Mouse (Mus musculus): Measurements from ENCODE around the gene Gaa. TPM values are rescaled to one million over a fixed set of nuclear protein-coding genes. Genes with fewer than 3 reads are reported as not detected.

Gaa gene
- polyA plus RNA-seq, 1 experiment from 2014 or later = 15.7 TPM

- peak overlapping the region; percentile 98 for H3K4me3 ChIP-seq (ENCODE audit: low read depth, low read length)
- H3K9ac ChIP-seq (replicated peaks; ENCODE audit: low read length) = peak overlapping the region; percentile 98
- H3K27ac ChIP-seq (replicated peaks; ENCODE audit: low read depth, low read length) = peak overlapping the region; percentile 89
- 2% methylated on average over 31 of the region's 31 CpGs for WGBS
- DNase-seq (ENCODE audit: low spot score) (no peak), ATAC-seq (replicated peaks; ENCODE audit: insufficient number of reproducible peaks, low FRiP score, low TSS enrichment, low read depth) (peak; percentile 74; the same call in 1 of the 2 replicates)
- no peaks in the 10 kb centered on the region for H3K4me1 ChIP-seq (ENCODE audit: control insufficient read depth, insufficient read depth, low read length)
- peak overlapping the region; percentile 60 for H3K4me2 ChIP-seq (ENCODE audit: low read depth, low read length)
- peaks cover 6% of the 10 kb centered on the region; the same call in 1 of the 2 replicates for H3K36me3 ChIP-seq (replicated peaks; ENCODE audit: control insufficient read depth, insufficient read depth, low read depth, low read length)
- no peaks in the 10 kb centered on the region for H3K9me3 ChIP-seq (replicated peaks; ENCODE audit: control insufficient read depth, low read length)
- no peaks in the 10 kb centered on the region for H3K27me3 ChIP-seq (ENCODE audit: control insufficient read depth, insufficient read depth, low read length)
Measured at GRCm38 (mm10) chr11:119300246-119300935, 32.7 kb downstream of the Gaa start.

GRCm38 (mm10) chr11:119300986-119301385 lies 33.3 kb downstream of the Gaa start:
- H3K36me3 ChIP-seq (replicated peaks; ENCODE audit: control insufficient read depth, insufficient read depth, low read depth, low read length) = peaks cover 2% of the 10 kb centered on the region; the same call in 1 of the 2 replicates
- H3K9me3 ChIP-seq (replicated peaks; ENCODE audit: control insufficient read depth, low read length) = no peaks in the 10 kb centered on the region
- H3K4me1 ChIP-seq (ENCODE audit: control insufficient read depth, insufficient read depth, low read length) = no peaks in the 10 kb centered on the region
- ATAC-seq (replicated peaks; ENCODE audit: insufficient number of reproducible peaks, low FRiP score, low TSS enrichment, low read depth) (no peak), DNase-seq (ENCODE audit: low spot score) (no peak)
- no peak overlapping the region for H3K27ac ChIP-seq (replicated peaks; ENCODE audit: low read depth, low read length)
- H3K4me3 ChIP-seq (ENCODE audit: low read depth, low read length) = no peak overlapping the region
- H3K27me3 ChIP-seq (ENCODE audit: control insufficient read depth, insufficient read depth, low read length) = no peaks in the 10 kb centered on the region
- no peak overlapping the region for H3K4me2 ChIP-seq (ENCODE audit: low read depth, low read length)
- no peak overlapping the region for H3K9ac ChIP-seq (replicated peaks; ENCODE audit: low read length)
- WGBS = 44% methylated on average over 2 of the region's 2 CpGs

DNA sequence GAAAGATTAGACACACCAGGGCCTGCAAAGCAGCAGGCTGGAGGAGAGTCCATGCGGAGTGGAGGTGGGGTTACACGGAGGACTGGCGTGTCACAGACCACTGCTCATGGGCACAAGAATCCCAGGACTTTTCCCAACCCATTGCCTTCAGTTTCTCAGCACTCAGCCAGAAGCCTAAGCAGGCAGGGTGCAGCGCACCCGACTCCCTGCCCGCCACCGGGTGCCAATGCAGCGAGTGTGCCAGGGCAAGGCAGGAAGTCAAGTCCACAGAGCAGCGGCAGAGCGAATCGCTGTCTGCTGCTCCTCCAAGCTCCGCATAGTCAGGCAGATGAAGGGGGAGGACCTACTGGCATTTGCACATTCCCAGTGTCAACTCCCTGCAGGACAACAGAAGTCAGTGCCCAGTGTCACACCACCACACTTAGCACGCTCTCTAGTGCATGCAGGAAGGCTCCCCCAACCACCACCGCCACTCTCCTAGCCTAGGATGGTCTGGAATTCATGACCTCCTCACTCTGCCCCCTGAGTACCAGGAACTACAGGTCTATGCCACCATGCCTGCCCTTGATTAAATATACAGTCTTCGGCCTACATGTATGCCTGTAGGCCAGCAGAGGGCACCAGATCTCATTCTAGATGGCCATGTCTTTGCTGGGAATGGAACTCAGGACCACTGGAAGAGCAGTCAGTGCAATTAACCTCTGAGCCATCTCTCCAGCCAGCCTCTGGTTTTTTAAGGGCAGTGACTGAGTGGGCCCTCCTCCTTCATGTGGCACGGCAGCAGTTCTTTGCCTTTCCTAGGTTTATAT lies 37.4 kb downstream of the Gaa start:
- DNase-seq (ENCODE audit: low spot score) (peak; percentile 78), ATAC-seq (replicated peaks; ENCODE audit: insufficient number of reproducible peaks, low FRiP score, low TSS enrichment, low read depth) (no peak; the same call in 1 of the 2 replicates)
- H3K4me3 ChIP-seq (ENCODE audit: low read depth, low read length) = no peak overlapping the region
- no peak overlapping the region for H3K9ac ChIP-seq (replicated peaks; ENCODE audit: low read length)
- no peak overlapping the region for H3K27ac ChIP-seq (replicated peaks; ENCODE audit: low read depth, low read length)
- H3K9me3 ChIP-seq (replicated peaks; ENCODE audit: control insufficient read depth, low read length) = no peaks in the 10 kb centered on the region
- no peaks in the 10 kb centered on the region for H3K36me3 ChIP-seq (replicated peaks; ENCODE audit: control insufficient read depth, insufficient read depth, low read depth, low read length)
- H3K27me3 ChIP-seq (ENCODE audit: control insufficient read depth, insufficient read depth, low read length) = no peaks in the 10 kb centered on the region
- no peaks in the 10 kb centered on the region; the same call in 1 of the 2 replicates for H3K4me1 ChIP-seq (ENCODE audit: control insufficient read depth, insufficient read depth, low read length)
- 37% methylated on average over 16 of the region's 16 CpGs for WGBS
- H3K4me2 ChIP-seq (ENCODE audit: low read depth, low read length) = no peak overlapping the region

- H3K36me3 ChIP-seq (replicated peaks; ENCODE audit: control insufficient read depth, insufficient read depth, low read depth, low read length) = no peaks in the 10 kb centered on the region
- WGBS = 55% methylated on average over 13 of the region's 13 CpGs
- H3K27ac ChIP-seq (replicated peaks; ENCODE audit: low read depth, low read length) = no peak overlapping the region
- H3K4me3 ChIP-seq (ENCODE audit: low read depth, low read length) = no peak overlapping the region
- no peak for ATAC-seq (replicated peaks; ENCODE audit: insufficient number of reproducible peaks, low FRiP score, low TSS enrichment, low read depth)
- H3K4me2 ChIP-seq (ENCODE audit: low read depth, low read length) = no peak overlapping the region
- no peaks in the 10 kb centered on the region for H3K27me3 ChIP-seq (ENCODE audit: control insufficient read depth, insufficient read depth, low read length)
- DNase-seq (ENCODE audit: low spot score) = no peak
- no peak overlapping the region for H3K9ac ChIP-seq (replicated peaks; ENCODE audit: low read length)
- H3K9me3 ChIP-seq (replicated peaks; ENCODE audit: control insufficient read depth, low read length) = no peaks in the 10 kb centered on the region
- H3K4me1 ChIP-seq (ENCODE audit: control insufficient read depth, insufficient read depth, low read length) = no peaks in the 10 kb centered on the region; the same call in 1 of the 2 replicates
Measured at GRCm38 (mm10) chr11:119306762-119307657, 39.3 kb downstream of the Gaa start.

DNA sequence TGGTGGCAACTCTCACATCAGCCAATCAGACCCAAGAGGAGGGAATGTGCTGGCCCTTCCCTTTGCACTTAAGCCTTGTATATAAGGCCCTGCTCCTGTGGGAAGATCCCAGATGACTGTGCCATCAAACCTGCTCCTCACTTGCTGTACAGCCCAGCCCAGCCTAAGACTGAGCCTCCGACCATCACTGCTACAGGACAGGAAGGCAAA lies 39.9 kb downstream of the Gaa start, which contains the start of gene Card14:
Card14 (plus strand) TSS at position 111 of the 210 bp plus-strand sequence.
- Histone ChIP-seq H3K9ac (replicated peaks; ENCODE audit: low read length) (no peak within 1 kb of the TSS), H3K4me2 (ENCODE audit: low read depth, low read length) (no peak within 1 kb of the TSS), H3K36me3 (replicated peaks; ENCODE audit: control insufficient read depth, insufficient read depth, low read depth, low read length) (no peaks in the 10 kb centered on the region), H3K27ac (replicated peaks; ENCODE audit: low read depth, low read length) (no peak within 1 kb of the TSS), H3K27me3 (ENCODE audit: control insufficient read depth, insufficient read depth, low read length) (no peaks in the 10 kb centered on the region), H3K4me1 (ENCODE audit: control insufficient read depth, insufficient read depth, low read length) (no peaks in the 10 kb centered on the region; the same call in 1 of the 2 replicates), H3K4me3 (ENCODE audit: low read depth, low read length) (no peak within 1 kb of the TSS), H3K9me3 (replicated peaks; ENCODE audit: control insufficient read depth, low read length) (no peaks in the 10 kb centered on the region)
- ATAC-seq (replicated peaks; ENCODE audit: insufficient number of reproducible peaks, low FRiP score, low TSS enrichment, low read depth) = no peak
- no peak for DNase-seq (ENCODE audit: low spot score)
- 58% methylated on average over 1 of the region's 1 CpGs for WGBS

DNA sequence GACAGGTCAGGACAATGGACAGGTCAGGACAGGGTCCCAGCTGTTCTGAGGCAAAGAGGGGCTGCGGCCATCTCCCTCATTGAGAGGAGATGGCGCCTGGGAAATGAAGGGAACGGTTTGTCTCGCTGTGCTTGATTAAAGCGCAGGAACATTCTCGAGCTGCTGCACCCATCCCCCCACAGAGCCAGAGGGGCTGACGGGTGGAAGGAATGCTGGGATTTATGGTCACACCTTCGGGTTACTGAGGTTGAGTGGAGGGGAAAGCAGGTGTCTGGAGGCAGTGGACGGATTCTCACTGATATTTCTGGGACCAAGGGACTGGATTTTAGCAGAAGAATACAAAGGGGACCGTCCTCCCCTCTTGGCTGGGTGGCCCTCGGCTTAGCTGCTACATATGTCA lies 40.2 kb downstream of the Gaa start:
- ATAC-seq (replicated peaks; ENCODE audit: insufficient number of reproducible peaks, low FRiP score, low TSS enrichment, low read depth) = no peak
- no peak overlapping the region for H3K4me3 ChIP-seq (ENCODE audit: low read depth, low read length)
- H3K9ac ChIP-seq (replicated peaks; ENCODE audit: low read length) = no peak overlapping the region
- peak; percentile 24 for DNase-seq (ENCODE audit: low spot score)
- H3K4me1 ChIP-seq (ENCODE audit: control insufficient read depth, insufficient read depth, low read length) = no peaks in the 10 kb centered on the region; the same call in 1 of the 2 replicates
- H3K27me3 ChIP-seq (ENCODE audit: control insufficient read depth, insufficient read depth, low read length) = no peaks in the 10 kb centered on the region
- H3K9me3 ChIP-seq (replicated peaks; ENCODE audit: control insufficient read depth, low read length) = no peaks in the 10 kb centered on the region
- no peaks in the 10 kb centered on the region for H3K36me3 ChIP-seq (replicated peaks; ENCODE audit: control insufficient read depth, insufficient read depth, low read depth, low read length)
- WGBS = 23% methylated on average over 11 of the region's 11 CpGs
- H3K4me2 ChIP-seq (ENCODE audit: low read depth, low read length) = no peak overlapping the region
- H3K27ac ChIP-seq (replicated peaks; ENCODE audit: low read depth, low read length) = no peak overlapping the region

DNA sequence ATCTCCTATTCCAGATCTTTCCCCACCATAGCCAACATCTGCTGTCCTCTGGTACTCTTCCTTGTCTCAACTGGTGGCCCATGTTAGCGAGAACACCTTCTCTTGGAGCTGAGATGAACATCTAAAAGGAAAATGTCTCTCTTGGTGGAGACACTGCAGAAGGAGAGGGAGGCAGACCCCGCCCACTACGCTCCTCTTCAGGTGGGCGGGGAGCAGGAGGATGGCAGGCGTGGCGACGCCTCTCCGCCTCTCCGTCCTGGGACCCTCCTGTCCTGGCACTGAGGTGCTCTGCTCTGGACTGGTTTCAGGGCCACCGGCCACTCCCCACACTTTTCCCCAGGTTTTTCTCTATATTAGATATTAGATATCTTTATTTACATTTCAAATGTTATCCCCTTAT lies 42.9 kb downstream of the Gaa start:
- Histone ChIP-seq H3K4me2 (ENCODE audit: low read depth, low read length) (no peak overlapping the region), H3K9me3 (replicated peaks; ENCODE audit: control insufficient read depth, low read length) (no peaks in the 10 kb centered on the region), H3K27ac (replicated peaks; ENCODE audit: low read depth, low read length) (no peak overlapping the region), H3K36me3 (replicated peaks; ENCODE audit: control insufficient read depth, insufficient read depth, low read depth, low read length) (no peaks in the 10 kb centered on the region), H3K4me3 (ENCODE audit: low read depth, low read length) (no peak overlapping the region), H3K27me3 (ENCODE audit: control insufficient read depth, insufficient read depth, low read length) (no peaks in the 10 kb centered on the region), H3K9ac (replicated peaks; ENCODE audit: low read length) (no peak overlapping the region), H3K4me1 (ENCODE audit: control insufficient read depth, insufficient read depth, low read length) (no peaks in the 10 kb centered on the region; the same call in 1 of the 2 replicates)
- 18% methylated on average over 10 of the region's 10 CpGs for WGBS
- ATAC-seq (replicated peaks; ENCODE audit: insufficient number of reproducible peaks, low FRiP score, low TSS enrichment, low read depth) = no peak
- no peak for DNase-seq (ENCODE audit: low spot score)
